Mouse (Mus musculus): ENCODE measurements around the gene Grhpr.

GRCm38 (mm10) chr4:45026459-45026858, 45.3 kb downstream of the Grhpr start:
- TF ChIP-seq MYOG (IDR thresholded peaks at IDR 0.05; ENCODE audit: control insufficient read depth in 1 of 3, insufficient read depth in 1 of 3, insufficient read length in 2 of 3, low read depth in 2 of 3) (no peak), USF1 (IDR thresholded peaks at IDR 0.05; ENCODE audit: low read depth) (no peak), POLR2A (IDR thresholded peaks at IDR 0.05; ENCODE audit: insufficient read length, low read depth) (no peak), POLR2AphosphoS2 (IDR thresholded peaks at IDR 0.05; ENCODE audit: insufficient read length, low read depth) (no peak), TCF12 (IDR thresholded peaks at IDR 0.05; ENCODE audit: insufficient read depth, poor library complexity, severe bottlenecking) (no peak), CEBPB (IDR thresholded peaks at IDR 0.05; ENCODE audit: insufficient read depth, poor library complexity, severe bottlenecking) (no peak), MYOD1 (IDR thresholded peaks at IDR 0.05; ENCODE audit: control insufficient read depth in 1 of 3, insufficient read length in 2 of 3, low read depth in 2 of 3) (no peak), MAX (IDR thresholded peaks at IDR 0.05; ENCODE audit: low read depth) (no peak)
